Mouse (Mus musculus) lung, postnatal 0 days (tissue): ENCODE measurements around the gene Zw10.

Source experiments
- CTCF ChIP-seq: IDR thresholded peaks from 2 replicates; pipeline ENCODE4 v1.5.1; 2016; ENCODE audit warnings: antibody characterized with exemption, mild to moderate bottlenecking
- EP300 ChIP-seq: IDR thresholded peaks from 2 replicates; pipeline ENCODE4 v1.6.1; 2016; ENCODE audit warnings: antibody characterized with exemption, mild to moderate bottlenecking, control low read depth

DNA sequence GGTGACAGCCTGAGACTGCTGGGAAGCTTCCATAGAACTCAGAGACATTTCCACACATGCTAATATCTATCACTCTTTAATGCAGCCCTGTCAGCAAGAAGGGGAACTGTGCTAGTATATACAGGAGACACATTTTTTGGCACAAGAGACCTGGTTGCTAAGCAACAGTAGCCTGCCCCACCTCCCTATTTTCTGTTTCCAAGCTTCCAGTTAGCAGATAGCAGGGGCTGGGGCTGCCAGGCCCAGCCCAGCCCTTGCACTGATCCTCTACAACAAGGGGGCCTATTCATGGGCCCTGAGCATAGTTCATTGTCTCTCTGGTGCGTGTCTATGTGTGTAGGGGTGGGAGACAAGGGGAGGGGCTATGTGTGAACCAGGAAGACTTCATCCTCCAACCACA lies 46.9 kb downstream of the Zw10 start:
- TF ChIP-seq CTCF (no peak), EP300 (no peak)
